Mouse (Mus musculus) splenic B cell, adult 2 months (primary cell): ENCODE measurements around the gene Sntb2.

Source experiments
- DNase-seq: peaks from one replicate; pipeline ENCODE4 v3.0.0-alpha.2; 2011; ENCODE audit warnings: low read depth, low spot score
- H3K27me3 ChIP-seq: 2 replicates; pipeline ENCODE4 v1.6.1; 2012; ENCODE audit warnings: mild to moderate bottlenecking, low read length, moderate library complexity, mixed read lengths; ENCODE audit not compliant: control insufficient read depth, poor library complexity, insufficient read depth, severe bottlenecking
- H3K36me3 ChIP-seq: 2 replicates; pipeline ENCODE4 v1.6.1; 2012; ENCODE audit warnings: mild to moderate bottlenecking, low read length, moderate library complexity, mixed read lengths; ENCODE audit not compliant: control insufficient read depth, poor library complexity, insufficient read depth, severe bottlenecking

Gene Sntb2

DNA sequence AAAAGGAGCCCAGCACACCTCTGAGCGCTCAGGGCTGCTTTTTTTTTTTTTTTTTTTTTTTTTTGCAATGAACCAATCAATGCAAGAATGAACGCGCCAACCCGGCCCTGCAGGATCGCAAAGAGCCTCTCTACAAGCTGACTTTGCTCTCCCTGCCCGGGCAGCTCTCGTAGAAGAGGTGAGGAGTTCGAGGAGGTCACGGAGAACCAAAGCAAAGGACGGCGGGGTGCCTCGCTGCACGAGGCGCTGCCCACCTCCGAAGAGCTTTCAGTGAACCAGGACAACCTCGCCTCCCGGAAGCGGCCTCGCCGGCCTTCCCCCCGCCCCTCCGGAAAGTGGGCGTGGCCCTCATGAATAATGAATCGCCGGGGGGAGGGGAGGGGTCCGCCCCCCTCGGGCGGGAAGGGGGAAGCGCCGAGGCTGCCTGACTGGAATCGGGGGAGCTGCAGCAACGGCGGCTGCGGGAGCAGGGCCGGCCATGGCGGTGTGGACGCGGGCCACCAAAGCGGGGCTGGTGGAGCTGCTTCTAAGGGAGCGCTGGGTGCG is at the start of gene Sntb2:
Gene Sntb2, plus strand, starts transcription at position 427 of the 546 bp plus-strand sequence.
- DNase-seq, result peak; percentile 92
- Histone ChIP-seq H3K36me3 (no peaks in the 10 kb centered on the region), H3K27me3 (no peaks in the 10 kb centered on the region; the same call in 1 of the 2 replicates)

DNA sequence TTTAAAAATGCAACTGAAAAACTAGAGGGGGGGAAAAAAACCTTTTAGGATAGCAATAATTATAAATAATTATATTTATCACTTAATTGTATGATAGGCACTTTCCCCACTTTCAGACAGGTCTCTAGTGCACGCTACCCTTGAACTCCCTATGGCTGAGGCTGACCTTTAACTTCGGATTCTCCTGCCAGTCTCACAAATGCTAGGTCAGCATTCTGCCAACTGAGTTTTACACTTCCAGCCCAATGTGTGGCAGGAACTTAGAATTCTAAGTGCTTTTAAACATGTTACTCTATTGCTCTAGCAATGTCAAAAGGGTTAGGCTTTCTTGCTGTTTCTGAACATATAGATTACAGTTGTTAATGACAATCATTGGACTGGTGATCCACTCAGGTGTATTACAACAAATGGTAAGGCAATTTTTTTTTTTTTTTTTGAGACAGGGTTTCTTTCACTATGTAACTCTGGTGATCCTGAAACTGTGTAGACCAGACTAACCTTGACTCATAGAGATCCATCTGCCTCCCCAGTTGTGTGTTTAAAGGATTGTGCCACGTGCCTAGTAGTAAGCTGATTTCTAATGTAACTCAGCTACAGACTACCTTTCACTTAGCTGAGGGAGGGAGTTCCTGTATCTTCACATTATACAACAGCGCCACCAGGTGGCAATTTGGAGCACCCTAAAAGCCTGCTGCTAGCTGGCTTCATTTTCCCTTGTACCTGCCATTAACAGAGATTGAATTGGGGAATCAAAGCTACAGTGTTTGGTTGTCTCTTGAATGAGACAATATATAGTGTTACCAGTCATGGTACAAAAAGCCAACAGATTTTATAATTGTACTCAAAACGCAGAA is 48.0 kb upstream of the Sntb2 start:
- no peaks in the 10 kb centered on the region for H3K27me3 ChIP-seq
- DNase-seq, result peak; percentile 91
- H3K36me3 ChIP-seq, result no peaks in the 10 kb centered on the region; the same call in 1 of the 2 replicates

GRCm38 (mm10) chr8:106888803-106889202 is 46.7 kb upstream of the Sntb2 start:
- no peak for DNase-seq
- no peaks in the 10 kb centered on the region for H3K36me3 ChIP-seq
- H3K27me3 ChIP-seq, result no peaks in the 10 kb centered on the region

DNA sequence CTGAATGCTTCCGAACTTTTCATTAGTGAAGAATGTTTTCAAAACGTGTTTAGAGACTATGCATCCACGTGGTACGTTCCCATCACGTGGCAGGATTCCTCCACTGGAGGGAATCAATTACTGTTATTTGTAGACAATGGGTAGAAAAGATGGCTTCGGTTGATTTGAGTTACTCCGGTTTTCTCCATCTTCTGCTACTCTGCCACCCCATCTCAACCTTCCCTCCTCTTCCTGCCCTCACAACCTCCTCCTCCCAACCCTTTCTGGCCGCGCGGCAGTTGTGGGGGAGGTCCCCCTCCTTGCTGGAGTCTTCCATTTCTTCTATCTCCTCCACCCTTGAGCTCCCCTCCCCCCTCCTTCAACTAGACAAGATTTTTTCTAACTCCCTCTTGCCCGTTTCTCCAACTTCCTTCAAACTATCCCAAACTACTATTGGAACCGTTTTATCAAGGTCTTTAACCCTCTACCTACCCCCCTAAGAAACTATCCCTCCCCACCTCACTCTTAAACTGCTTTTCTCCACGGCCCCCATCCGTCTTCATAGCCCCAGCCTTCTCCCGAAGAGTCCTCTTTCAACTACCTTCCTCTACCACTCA is 43.2 kb upstream of the Sntb2 start:
- Histone ChIP-seq H3K36me3 (no peaks in the 10 kb centered on the region), H3K27me3 (no peaks in the 10 kb centered on the region)
- peak; percentile 25 for DNase-seq

GRCm38 (mm10) chr8:106892806-106893451 is 42.6 kb upstream of the Sntb2 start:
- no peaks in the 10 kb centered on the region for H3K36me3 ChIP-seq
- H3K27me3 ChIP-seq, result no peaks in the 10 kb centered on the region
- DNase-seq, result no peak

DNA sequence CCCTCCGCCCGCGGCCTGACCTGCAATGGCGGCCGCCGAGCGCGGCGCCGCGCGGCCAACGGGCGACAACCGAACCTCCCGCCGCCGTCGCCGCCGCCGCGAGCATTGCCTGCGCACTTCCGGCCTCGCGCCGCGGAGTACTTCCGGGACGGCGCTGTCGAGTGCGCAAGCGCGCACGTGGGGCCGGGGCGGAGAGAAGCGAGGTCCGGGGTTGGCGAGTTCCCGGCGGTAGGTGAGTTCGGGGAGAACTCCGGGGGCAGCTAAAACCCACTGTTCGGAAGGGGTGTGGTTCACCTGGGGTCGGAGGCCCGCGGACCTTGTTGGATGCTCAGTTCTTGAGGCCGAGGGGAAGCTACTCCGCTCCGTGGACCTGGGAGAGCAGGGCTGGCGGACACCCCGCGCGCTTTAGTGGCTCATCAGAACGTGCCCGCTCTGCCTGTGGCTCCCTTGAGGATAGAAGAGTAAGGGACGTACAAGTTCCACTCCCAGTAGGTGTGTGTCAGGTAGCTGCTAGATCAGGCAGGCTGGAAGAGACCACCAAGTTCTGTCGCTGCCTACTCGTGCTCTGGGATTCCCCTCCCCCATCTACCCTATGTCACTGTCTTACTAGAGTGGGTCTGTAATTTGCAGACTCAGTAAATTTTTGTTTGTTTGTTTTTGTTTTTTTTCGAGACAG is 41.9 kb upstream of the Sntb2 start, which contains the start of gene Utp4:
Gene Utp4, plus strand, starts transcription at position 156 of the 676 bp plus-strand sequence.
- no peaks in the 10 kb centered on the region for H3K36me3 ChIP-seq
- peak; percentile 93 for DNase-seq
- H3K27me3 ChIP-seq, result no peaks in the 10 kb centered on the region

GRCm38 (mm10) chr8:106899473-106899872 is 36.1 kb upstream of the Sntb2 start:
- Histone ChIP-seq H3K27me3 (no peaks in the 10 kb centered on the region), H3K36me3 (peaks cover 5% of the 10 kb centered on the region)
- no peak for DNase-seq

DNA sequence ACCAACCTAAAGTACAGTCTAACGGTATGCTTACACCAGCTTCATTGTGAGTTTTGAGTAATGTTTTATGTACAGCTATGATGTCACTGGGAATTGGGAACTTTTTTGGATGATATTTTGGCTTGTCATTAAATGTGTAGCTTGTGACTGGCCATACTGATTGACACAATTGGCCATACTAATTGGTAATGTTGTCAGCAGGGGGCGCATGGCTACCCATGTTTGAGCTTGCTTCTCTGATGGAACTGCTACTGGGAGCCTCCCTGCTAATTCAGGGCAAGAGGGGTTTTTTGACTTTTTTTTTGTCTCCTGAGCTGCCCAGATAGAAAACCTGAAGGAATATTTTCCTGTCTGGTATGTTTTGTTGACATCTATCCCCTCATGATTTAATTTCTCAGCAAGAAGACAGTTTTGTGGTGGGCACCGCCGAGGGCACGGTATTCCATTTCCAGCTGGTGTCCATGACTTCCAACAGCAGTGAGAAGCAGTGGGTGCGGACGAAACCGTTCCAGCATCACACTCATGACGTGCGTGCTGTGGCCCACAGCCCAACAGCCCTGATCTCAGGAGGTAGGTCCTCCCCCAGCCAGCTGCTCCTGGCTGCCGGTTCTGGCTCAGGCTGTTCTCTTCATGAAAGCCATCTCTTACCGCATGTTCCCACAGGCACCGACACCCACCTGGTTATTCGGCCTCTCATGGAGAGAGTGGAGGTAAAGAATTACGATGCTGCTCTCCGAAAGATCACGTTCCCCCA is 29.6 kb upstream of the Sntb2 start:
- H3K27me3 ChIP-seq, result no peaks in the 10 kb centered on the region
- peak; percentile 71 for DNase-seq
- H3K36me3 ChIP-seq, result peaks cover 18% of the 10 kb centered on the region

- DNase-seq, result no peak
- H3K27me3 ChIP-seq, result no peaks in the 10 kb centered on the region
- peaks cover 18% of the 10 kb centered on the region for H3K36me3 ChIP-seq
Observed at GRCm38 (mm10) chr8:106906635-106907034, 28.9 kb upstream of the Sntb2 start.

DNA sequence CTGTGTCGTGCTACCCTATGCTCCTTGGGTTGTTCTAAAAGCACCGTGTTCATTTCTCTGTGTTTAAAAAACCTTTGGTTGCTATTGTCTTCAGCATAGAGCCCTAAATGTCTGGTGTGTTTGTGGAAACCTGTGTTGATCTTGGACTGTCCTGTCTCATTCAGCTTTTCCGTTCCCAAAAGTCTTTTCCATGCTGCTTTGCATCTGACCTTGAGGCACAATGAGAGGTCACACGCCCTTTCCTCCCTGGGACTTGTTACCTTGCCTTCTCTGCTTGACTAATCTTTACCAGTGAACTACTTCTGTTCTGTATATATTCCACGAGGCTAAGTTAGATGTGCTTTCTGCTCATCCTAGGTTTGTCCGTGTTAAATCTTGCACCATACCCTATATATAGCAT is 28.1 kb upstream of the Sntb2 start:
- no peaks in the 10 kb centered on the region for H3K27me3 ChIP-seq
- peaks cover 23% of the 10 kb centered on the region for H3K36me3 ChIP-seq
- DNase-seq, result no peak

GRCm38 (mm10) chr8:106908291-106908690 is 27.3 kb upstream of the Sntb2 start:
- DNase-seq, result no peak
- no peaks in the 10 kb centered on the region for H3K27me3 ChIP-seq
- peaks cover 25% of the 10 kb centered on the region for H3K36me3 ChIP-seq

GRCm38 (mm10) chr8:106913631-106914030 is 21.9 kb upstream of the Sntb2 start:
- Histone ChIP-seq H3K36me3 (peaks cover 15% of the 10 kb centered on the region), H3K27me3 (no peaks in the 10 kb centered on the region)
- DNase-seq, result no peak

- no peak for DNase-seq
- H3K36me3 ChIP-seq, result peaks cover 20% of the 10 kb centered on the region
- H3K27me3 ChIP-seq, result no peaks in the 10 kb centered on the region
Observed at GRCm38 (mm10) chr8:106919721-106920394, 15.7 kb upstream of the Sntb2 start.
